Mouse (Mus musculus) liver, embryonic 15.5 days (tissue): ENCODE data around the gene Traf2. TPM values are rescaled to one million over a fixed set of nuclear protein-coding genes. Genes with fewer than 3 reads are reported as not detected.
"Not testable (repeated sequence)": the region's sequence is repeated elsewhere in the genome, so short reads cannot be mapped to it uniquely, and the experiment has no call there.

Experiments
- ATAC-seq: fragments of 200-750 bp; cut with Nextera tagmentation; 2 replicates; pipeline ENCODE4 v1.8.0; 2017; ENCODE audit warnings: moderate number of reproducible peaks, mild to moderate bottlenecking, moderate library complexity; ENCODE audit not compliant: insufficient read depth
- H3K27ac ChIP-seq: fragments of 300-500 bp; sonication (generic); replicated peaks from 2 replicates; pipeline ENCODE4 v1.5.1; 2015; ENCODE audit warnings: mild to moderate bottlenecking, inconsistent platforms
- H3K27me3 ChIP-seq: fragments of 300-500 bp; sonication (generic); 2 replicates; pipeline ENCODE4 v1.6.1; 2015; ENCODE audit warnings: mild to moderate bottlenecking, inconsistent platforms
- H3K36me3 ChIP-seq: fragments of 300-500 bp; sonication (generic); replicated peaks from 2 replicates; pipeline ENCODE4 v1.6.1; 2015; ENCODE audit warnings: moderate library complexity, mild to moderate bottlenecking, inconsistent platforms
- H3K4me1 ChIP-seq: fragments of 300-500 bp; sonication (generic); replicated peaks from 2 replicates; pipeline ENCODE4 v1.6.1; 2015; ENCODE audit warnings: inconsistent platforms
- H3K4me2 ChIP-seq: fragments of 300-500 bp; sonication (generic); 2 replicates; pipeline ENCODE4 v1.6.1; 2015; ENCODE audit warnings: moderate library complexity, mild to moderate bottlenecking, inconsistent platforms
- H3K4me3 ChIP-seq: fragments of 300-500 bp; sonication (generic); replicated peaks from 2 replicates; pipeline ENCODE4 v1.5.1; 2015; ENCODE audit warnings: mild to moderate bottlenecking, inconsistent platforms
- H3K9ac ChIP-seq: fragments of 300-500 bp; sonication (generic); 2 replicates; pipeline ENCODE4 v1.6.1; 2015; ENCODE audit warnings: moderate library complexity, mild to moderate bottlenecking, inconsistent platforms
- H3K9me3 ChIP-seq: fragments of 300-500 bp; sonication (generic); replicated peaks from 2 replicates; pipeline ENCODE4 v1.6.1; 2016; ENCODE audit warnings: inconsistent platforms
- WGBS: fragments of 180-500 bp; shearing (Covaris S2); methylation state at CpG from one replicate; pipeline ENCODE4 v1.1.7; 2015; ENCODE audit warnings: mixed read lengths; ENCODE audit not compliant: insufficient replicate concordance; 5-methylcytosine and 5-hydroxymethylcytosine counted together
- polyA plus RNA-seq: library from polyadenylated mRNA; unstranded; fragments of >200 nt; fragmentation: Nextera tagmentation; extraction: Ambion mirVana; gene quantifications from 2 replicates; pipeline ENCODE4 v1.2.1, GENCODE M21; 2015

Traf2 gene
- polyA plus RNA-seq, 1 experiment from 2014 or later, result 14.1 TPM

GRCm38 (mm10) chr2:25557964-25558360 lies 11.2 kb upstream of the Traf2 start:
- Histone ChIP-seq H3K4me3 (peak overlapping the region; percentile 85), H3K4me1 (peaks cover 35% of the 10 kb centered on the region), H3K27ac (peak overlapping the region; percentile 82), H3K9me3 (no peaks in the 10 kb centered on the region), H3K36me3 (peaks cover 34% of the 10 kb centered on the region), H3K27me3 (no peaks in the 10 kb centered on the region), H3K4me2 (peak overlapping the region; percentile 94), H3K9ac (peak overlapping the region; percentile 91)
- under 1% methylated on average over 24 of the region's 24 CpGs for WGBS
- ATAC-seq, result peak; percentile 60

- H3K9ac ChIP-seq, result peak within 1 kb of the TSS; percentile 91
- peaks cover 31% of the 10 kb centered on the region for H3K4me1 ChIP-seq
- peak within 1 kb of the TSS; percentile 94 for H3K4me2 ChIP-seq
- H3K36me3 ChIP-seq, result peaks cover 28% of the 10 kb centered on the region
- no peaks in the 10 kb centered on the region for H3K27me3 ChIP-seq
- H3K27ac ChIP-seq, result peak within 1 kb of the TSS; percentile 82
- H3K4me3 ChIP-seq, result peak within 1 kb of the TSS; percentile 85
- H3K9me3 ChIP-seq, result no peaks in the 10 kb centered on the region
- under 1% methylated on average over 61 of the region's 61 CpGs for WGBS
- ATAC-seq, result peak; percentile 98
These were observed 10.7 kb upstream of the Traf2 start, which contains the start of gene Edf1 for GRCm38 (mm10) chr2:25557221-25557963. Edf1 (plus strand) TSS chr2:25557847.

- Histone ChIP-seq H3K4me1 (peaks cover 26% of the 10 kb centered on the region), H3K9ac (no peak overlapping the region), H3K27ac (no peak overlapping the region), H3K36me3 (peaks cover 18% of the 10 kb centered on the region), H3K27me3 (no peaks in the 10 kb centered on the region), H3K4me2 (peak overlapping the region; percentile 94; the same call in 1 of the 2 replicates), H3K4me3 (no peak overlapping the region), H3K9me3 (no peaks in the 10 kb centered on the region)
- 51% methylated on average over 1 of the region's 1 CpGs for WGBS
- ATAC-seq, result no peak
These were observed 9.6 kb upstream of the Traf2 start for GRCm38 (mm10) chr2:25556296-25556695.

GRCm38 (mm10) chr2:25555479-25555878 lies 8.7 kb upstream of the Traf2 start:
- not testable (repeated sequence) for H3K27ac ChIP-seq, ATAC-seq, H3K36me3 ChIP-seq, H3K27me3 ChIP-seq, H3K4me3 ChIP-seq, H3K9ac ChIP-seq, H3K4me2 ChIP-seq, H3K9me3 ChIP-seq
- H3K4me1 ChIP-seq, result peaks cover 26% of the 10 kb centered on the region
- WGBS, result 34% methylated on average over 2 of the region's 2 CpGs

GRCm38 (mm10) chr2:25553171-25553786 lies 6.5 kb upstream of the Traf2 start:
- H3K9ac ChIP-seq, H3K27ac ChIP-seq, H3K4me3 ChIP-seq, H3K27me3 ChIP-seq, H3K9me3 ChIP-seq, H3K36me3 ChIP-seq, H3K4me2 ChIP-seq, ATAC-seq: not testable (repeated sequence)
- H3K4me1 ChIP-seq, result peaks cover 15% of the 10 kb centered on the region
- WGBS, result 57% methylated on average over 4 of the region's 4 CpGs

- no peak overlapping the region for H3K4me2 ChIP-seq
- no peaks in the 10 kb centered on the region for H3K27me3 ChIP-seq
- no peak overlapping the region for H3K27ac ChIP-seq
- 31% methylated on average over 5 of the region's 5 CpGs for WGBS
- H3K9ac ChIP-seq, result no peak overlapping the region
- H3K9me3 ChIP-seq, result no peaks in the 10 kb centered on the region
- H3K4me1 ChIP-seq, result peaks cover 8% of the 10 kb centered on the region
- H3K4me3 ChIP-seq, result no peak overlapping the region
- H3K36me3 ChIP-seq, result no peaks in the 10 kb centered on the region
- no peak for ATAC-seq
These were observed 4.4 kb upstream of the Traf2 start for GRCm38 (mm10) chr2:25551186-25551585.

GRCm38 (mm10) chr2:25549021-25549991 lies 2.6 kb upstream of the Traf2 start:
- Histone ChIP-seq H3K9me3 (no peaks in the 10 kb centered on the region), H3K4me1 (peaks cover 21% of the 10 kb centered on the region), H3K4me3 (no peak overlapping the region), H3K27ac (no peak overlapping the region), H3K4me2 (no peak overlapping the region), H3K9ac (no peak overlapping the region), H3K27me3 (no peaks in the 10 kb centered on the region), H3K36me3 (no peaks in the 10 kb centered on the region)
- 64% methylated on average over 9 of the region's 9 CpGs for WGBS
- no peak for ATAC-seq

- peaks cover 24% of the 10 kb centered on the region for H3K4me1 ChIP-seq
- H3K4me2 ChIP-seq, result peak overlapping the region; percentile 90
- peak; percentile 75 for ATAC-seq
- H3K9me3 ChIP-seq, result no peaks in the 10 kb centered on the region
- no peaks in the 10 kb centered on the region for H3K36me3 ChIP-seq
- 4% methylated on average over 43 of the region's 43 CpGs for WGBS
- H3K27me3 ChIP-seq, result no peaks in the 10 kb centered on the region
- H3K4me3 ChIP-seq, result peak overlapping the region; percentile 88
- peak overlapping the region; percentile 81 for H3K27ac ChIP-seq
- H3K9ac ChIP-seq, result peak overlapping the region; percentile 84
These were observed 537 bp downstream of the Traf2 start for GRCm38 (mm10) chr2:25545996-25546810.

- WGBS, result 84% methylated on average over 10 of the region's 10 CpGs
These were observed 4.9 kb downstream of the Traf2 start for GRCm38 (mm10) chr2:25541644-25542367.

GRCm38 (mm10) chr2:25540541-25540948 lies 6.2 kb downstream of the Traf2 start:
- Histone ChIP-seq H3K4me1 (peaks cover 11% of the 10 kb centered on the region), H3K27me3 (no peaks in the 10 kb centered on the region), H3K4me3 (no peak overlapping the region), H3K9ac (no peak overlapping the region), H3K9me3 (no peaks in the 10 kb centered on the region), H3K27ac (no peak overlapping the region), H3K4me2 (no peak overlapping the region), H3K36me3 (peaks cover 38% of the 10 kb centered on the region)
- WGBS, result 85% methylated on average over 4 of the region's 4 CpGs
- no peak for ATAC-seq

More at GRCm38 (mm10) chr2:25541644-25542367, 4.9 kb downstream of the Traf2 start:
- H3K36me3 ChIP-seq, result peaks cover 26% of the 10 kb centered on the region
- peaks cover 19% of the 10 kb centered on the region for H3K4me1 ChIP-seq
- no peak overlapping the region for H3K4me3 ChIP-seq
- no peaks in the 10 kb centered on the region for H3K27me3 ChIP-seq
- H3K4me2 ChIP-seq, result no peak overlapping the region
- ATAC-seq, result no peak
- no peak overlapping the region for H3K27ac ChIP-seq
- H3K9me3 ChIP-seq, result no peaks in the 10 kb centered on the region
- H3K9ac ChIP-seq, result no peak overlapping the region
